Mouse (Mus musculus): ENCODE results near the gene Eaf1.

GRCm38 (mm10) chr14:31464176-31464575, 30.0 kb upstream of the Eaf1 start:
- TF ChIP-seq GATA1 (IDR thresholded peaks at IDR 0.05; ENCODE audit: borderline replicate concordance, low read length) (no peak), FLI1 (IDR thresholded peaks at IDR 0.05; ENCODE audit: low read length) (no peak)
